Mouse (Mus musculus) CH12.LX (cell line): ENCODE data around the gene Robo1. TPM values are rescaled to one million over a fixed set of nuclear protein-coding genes. Genes with fewer than 3 reads are reported as not detected.

Experiments
- DNase-seq: peaks from one replicate; pipeline ENCODE4 v3.0.0-alpha.2; 2013; ENCODE audit errors: extremely low read depth
- H3K27ac ChIP-seq: 2 replicates; pipeline ENCODE4 v1.5.1; 2012; ENCODE audit warnings: low read depth, mild to moderate bottlenecking, control low read depth, moderate library complexity; ENCODE audit not compliant: insufficient read depth
- H3K27me3 ChIP-seq: replicated peaks from 2 replicates; pipeline ENCODE3; 2012; ENCODE audit warnings: inconsistent platforms
- H3K36me3 ChIP-seq, 2 experiments: replicated peaks in 1 of 2; 2 replicates each; pipeline versions ENCODE3 to v1.6.1; 2012; ENCODE audit warnings: inconsistent platforms in 1 of 2, low read length in 1 of 2, mild to moderate bottlenecking in 1 of 2, mixed read lengths in 1 of 2, moderate library complexity in 1 of 2; ENCODE audit not compliant: control insufficient read depth in 1 of 2, insufficient read depth in 1 of 2
- H3K4me1 ChIP-seq, 2 experiments: 2 replicates each; pipeline ENCODE4 v1.6.1; 2012; ENCODE audit warnings: inconsistent platforms in 1 of 2, moderate library complexity in 1 of 2; ENCODE audit not compliant: insufficient read depth in 2 of 2, control insufficient read depth in 1 of 2
- H3K4me2 ChIP-seq: 2 replicates; pipeline ENCODE4 v1.6.1; 2012; ENCODE audit warnings: low read depth, mild to moderate bottlenecking, control low read depth; ENCODE audit not compliant: poor library complexity, insufficient read depth, severe bottlenecking
- H3K4me3 ChIP-seq, 3 experiments: fragments of 150-350 bp in 1 of 3; sonication (generic) in 1 of 3; replicated peaks in 1 of 3; 2 replicates each; pipeline versions ENCODE3 to v1.5.1; 2011 to 2012; ENCODE audit warnings: low read depth in 2 of 3, low read length in 2 of 3, mild to moderate bottlenecking in 2 of 3, moderate library complexity in 2 of 3, control low read depth in 1 of 3, improper control_type of control experiment in 1 of 3, inconsistent platforms in 1 of 3, mixed read lengths in 1 of 3; ENCODE audit not compliant: poor library complexity in 1 of 3
- H3K79me2 ChIP-seq: replicated peaks from 2 replicates; pipeline ENCODE4 v1.6.1; 2012; ENCODE audit warnings: mild to moderate bottlenecking, moderate library complexity; ENCODE audit not compliant: control insufficient read depth, poor library complexity, insufficient read depth, severe bottlenecking; ENCODE audit errors: extremely low read depth
- H3K9ac ChIP-seq: 2 replicates; pipeline ENCODE4 v1.6.1; 2012; ENCODE audit warnings: low read depth, mild to moderate bottlenecking, control low read depth, moderate library complexity; ENCODE audit not compliant: insufficient read depth
- H3K9me3 ChIP-seq: replicated peaks from 2 replicates; pipeline ENCODE3; 2012; ENCODE audit warnings: low read length, inconsistent platforms, mixed read lengths
- CHD1 ChIP-seq: IDR thresholded peaks from 2 replicates; pipeline ENCODE4 v1.6.1; 2012; ENCODE audit warnings: low read depth, low read length, improper control_type of control experiment, inconsistent platforms
- E2F4 ChIP-seq: IDR thresholded peaks from 2 replicates; pipeline ENCODE4 v1.6.1; 2011; ENCODE audit warnings: low read depth, low read length, improper control_type of control experiment; ENCODE audit not compliant: insufficient replicate concordance
- ELF1 ChIP-seq: IDR thresholded peaks from 2 replicates; pipeline ENCODE4 v1.6.1; 2014; ENCODE audit warnings: low read depth, mild to moderate bottlenecking, inconsistent platforms, low read length, improper control_type of control experiment
- ETS1 ChIP-seq: conservative IDR thresholded peaks from 2 replicates; pipeline ENCODE4 v1.6.1; 2012; ENCODE audit warnings: low read depth, mild to moderate bottlenecking, inconsistent platforms, low read length, improper control_type of control experiment, moderate library complexity
- HCFC1 ChIP-seq: IDR thresholded peaks from 2 replicates; pipeline ENCODE4 v1.6.1; 2012; ENCODE audit warnings: low read depth, mild to moderate bottlenecking, inconsistent platforms, low read length, improper control_type of control experiment
- IRF4 ChIP-seq: IDR thresholded peaks from 2 replicates; pipeline ENCODE4 v1.6.1; 2014; ENCODE audit warnings: low read depth, mild to moderate bottlenecking, inconsistent platforms, low read length, improper control_type of control experiment
- MAFK ChIP-seq: IDR thresholded peaks from 2 replicates; pipeline ENCODE4 v1.6.1; 2011; ENCODE audit warnings: low read length, improper control_type of control experiment; ENCODE audit not compliant: insufficient replicate concordance
- MAX ChIP-seq: IDR thresholded peaks from 2 replicates; pipeline ENCODE4 v1.6.1; 2011; ENCODE audit warnings: low read length, improper control_type of control experiment
- MAZ ChIP-seq: IDR thresholded peaks from 2 replicates; pipeline ENCODE4 v1.6.1; 2012; ENCODE audit warnings: low read depth, mild to moderate bottlenecking, inconsistent platforms, low read length, improper control_type of control experiment, moderate library complexity
- MEF2A ChIP-seq: IDR thresholded peaks from 2 replicates; pipeline ENCODE4 v1.6.1; 2014; ENCODE audit warnings: low read depth, mild to moderate bottlenecking, inconsistent platforms, low read length, improper control_type of control experiment, borderline replicate concordance
- MXI1 ChIP-seq: IDR thresholded peaks from 2 replicates; pipeline ENCODE4 v1.6.1; 2011; ENCODE audit warnings: mild to moderate bottlenecking, low read depth, low read length, improper control_type of control experiment
- NELFE ChIP-seq: IDR thresholded peaks from 2 replicates; pipeline ENCODE4 v1.6.1; 2011; ENCODE audit warnings: low read depth, low read length, improper control_type of control experiment
- POLR2A ChIP-seq: IDR thresholded peaks from 2 replicates; pipeline ENCODE4 v1.6.1; 2011; ENCODE audit warnings: low read depth, mild to moderate bottlenecking, improper control_type of control experiment, low read length
- POLR2AphosphoS2 ChIP-seq: IDR thresholded peaks from 2 replicates; pipeline ENCODE4 v1.6.1; 2011; ENCODE audit warnings: low read depth, low read length, improper control_type of control experiment
- RCOR1 ChIP-seq: conservative IDR thresholded peaks from 2 replicates; pipeline ENCODE4 v1.6.1; 2012; ENCODE audit warnings: low read depth, mild to moderate bottlenecking, inconsistent platforms, low read length, improper control_type of control experiment
- SIN3A ChIP-seq: IDR thresholded peaks from 2 replicates; pipeline ENCODE4 v1.6.1; 2012; ENCODE audit warnings: low read length, improper control_type of control experiment, inconsistent platforms
- SMC3 ChIP-seq: IDR thresholded peaks from 2 replicates; pipeline ENCODE4 v1.6.1; 2011; ENCODE audit warnings: low read depth, low read length, improper control_type of control experiment
- TBP ChIP-seq: conservative IDR thresholded peaks from 2 replicates; pipeline ENCODE4 v1.6.1; 2011; ENCODE audit warnings: low read depth, low read length, improper control_type of control experiment
- TCF12 ChIP-seq: IDR thresholded peaks from 2 replicates; pipeline ENCODE4 v1.6.1; 2014; ENCODE audit warnings: low read depth, mild to moderate bottlenecking, inconsistent platforms, low read length, improper control_type of control experiment
- USF1 ChIP-seq: IDR thresholded peaks from 2 replicates; pipeline ENCODE4 v1.6.1; 2014; ENCODE audit warnings: low read depth, mild to moderate bottlenecking, inconsistent platforms, low read length, improper control_type of control experiment
- USF2 ChIP-seq: conservative IDR thresholded peaks from 2 replicates; pipeline ENCODE4 v1.6.1; 2011; ENCODE audit warnings: low read depth, low read length, improper control_type of control experiment
- ZC3H11A ChIP-seq: IDR thresholded peaks from 2 replicates; pipeline ENCODE4 v1.6.1; 2012; ENCODE audit warnings: low read depth, mild to moderate bottlenecking, inconsistent platforms, low read length, improper control_type of control experiment
- ZMIZ1 ChIP-seq: IDR thresholded peaks from 2 replicates; pipeline ENCODE4 v1.6.1; 2012; ENCODE audit warnings: low read depth, mild to moderate bottlenecking, inconsistent platforms, low read length, improper control_type of control experiment
- ZNF384 ChIP-seq: IDR thresholded peaks from 2 replicates; pipeline ENCODE4 v1.6.1; 2012; ENCODE audit warnings: low read depth, low read length, improper control_type of control experiment, inconsistent platforms
- dilution Hi-C: fragments of 300-500 bp; cut with MboI; formaldehyde crosslinking; loops from 2 replicates; pipeline ENCODE4 v1.14.3; 2020; ENCODE audit warnings: low sequenced_read_pairs; ENCODE audit not compliant: extremely low pct_unique_long_range_greater_than_20kb, extremely low pct_ligation_motif_present
- in situ Hi-C: fragments of 300-500 bp; cut with MboI; formaldehyde crosslinking; loops from 3 replicates; pipeline ENCODE4 v1.14.3; 2019; ENCODE audit warnings: low sequenced_read_pairs, low pct_ligation_motif_present, low pct_unique_long_range_greater_than_20kb, mixed read lengths
- polyA plus RNA-seq: library from polyadenylated mRNA; unstranded; fragments of >175 nt; gene quantifications from 2 replicates; pipeline ENCODE4 v1.2.1, GENCODE M21; 2012; ENCODE audit warnings: low read depth; ENCODE audit not compliant: insufficient read length
- total RNA-seq, 2 experiments: library from RNA; depleted of rRNA; stranded (reverse); fragments of 300-350 nt in 1 of 2; fragments of >200 nt in 1 of 2; gene quantifications; 2 replicates each; pipeline ENCODE4 v1.2.3; 2012 to 2014

The Robo1 gene
- total and polyA plus RNA-seq, 3 experiments, result not detected

DNA sequence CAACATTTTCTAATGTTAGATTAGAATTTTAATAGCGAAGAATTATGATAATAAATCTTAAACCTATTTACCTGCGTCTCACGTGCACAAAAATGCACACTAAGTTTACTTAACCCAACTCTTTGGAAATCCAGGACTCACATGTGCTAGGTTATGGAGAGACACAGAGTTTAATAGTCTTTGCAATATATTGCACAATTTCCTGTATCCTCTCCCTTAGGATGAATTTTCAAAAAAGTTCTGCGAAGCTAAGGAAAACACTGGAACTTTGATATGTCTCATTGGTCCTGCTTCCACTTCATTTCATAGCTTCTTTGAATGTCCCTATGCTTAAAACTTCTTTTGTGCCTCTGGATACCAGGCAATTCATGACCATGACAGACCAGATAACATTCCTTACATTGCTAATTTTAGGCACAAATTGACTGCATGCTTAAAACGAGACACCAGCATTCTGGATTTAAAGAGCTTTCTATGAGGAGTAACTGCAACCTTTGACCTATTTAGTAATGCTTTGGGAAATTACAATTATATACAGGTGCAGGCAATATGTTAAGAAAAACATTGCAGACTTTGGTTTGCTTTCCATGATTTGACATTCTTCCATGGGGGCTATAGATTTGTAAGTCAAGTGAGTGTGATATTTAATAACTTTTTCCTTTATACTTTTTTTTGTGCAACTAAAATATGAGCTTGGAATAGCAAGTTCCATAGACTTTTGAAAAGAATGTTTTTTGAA lies 111.4 kb downstream of the Robo1 start:
- TF ChIP-seq SMC3 (no peak), CHD1 (no peak), MAFK (no peak), ZMIZ1 (no peak), ETS1 (no peak), USF2 (no peak), USF1 (no peak), MXI1 (no peak), ELF1 (no peak), POLR2AphosphoS2 (no peak), MAX (no peak), SIN3A (no peak), TBP (no peak)
- TF ChIP-seq, all 38 proteins: peak for 0
- H3K4me2 ChIP-seq, result no peak overlapping the region

DNA sequence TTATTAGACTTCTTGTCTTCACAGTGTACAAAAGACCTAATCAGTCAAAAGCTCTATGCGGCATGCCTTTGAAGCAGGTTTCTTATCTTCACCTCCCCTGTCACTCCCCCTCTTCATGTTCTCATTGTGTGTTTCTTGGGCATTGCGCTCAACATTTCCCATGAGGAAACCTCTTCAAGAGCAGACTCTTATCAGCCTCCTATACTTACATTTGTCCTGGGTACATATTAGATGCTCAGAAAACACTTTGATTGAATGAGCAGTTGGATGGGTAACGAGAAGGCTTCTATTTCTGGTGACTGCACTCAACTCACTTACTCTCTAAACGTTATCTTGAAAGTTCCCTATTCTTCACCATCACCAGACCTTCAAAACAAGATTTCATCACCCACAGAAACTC lies 114.3 kb downstream of the Robo1 start:
- Histone ChIP-seq H3K9ac (no peak overlapping the region), H3K79me2 (no peaks in the 10 kb centered on the region), H3K4me1 (no peaks in the 10 kb centered on the region)
- no peak for TF ChIP-seq TCF12
- no peak for TF ChIP-seq MXI1
- TF ChIP-seq MAZ, result no peak
- TF ChIP-seq USF1, result no peak
- TF ChIP-seq ZC3H11A, result no peak
- no peak for TF ChIP-seq NELFE
- no peak for TF ChIP-seq MEF2A
- TF ChIP-seq POLR2A, result no peak
- no peak for TF ChIP-seq ZNF384
- no peak for TF ChIP-seq E2F4
- TF ChIP-seq IRF4, result no peak
- no peak for TF ChIP-seq HCFC1
- no peak for TF ChIP-seq RCOR1
- TF ChIP-seq, all 38 proteins: peak for 0
- in situ Hi-C loops (no loop called here), dilution Hi-C loops (no loop called here)
- no peak overlapping the region for H3K4me2 ChIP-seq
- no peak overlapping the region for H3K4me3 ChIP-seq
- no peaks in the 10 kb centered on the region for H3K36me3 ChIP-seq
- H3K27ac ChIP-seq, result no peak overlapping the region
- H3K27me3 ChIP-seq, result no peaks in the 10 kb centered on the region
- peaks cover 42% of the 10 kb centered on the region for H3K9me3 ChIP-seq
- no peak for DNase-seq

More for the DNA sequence above, 111.4 kb downstream of the Robo1 start:
- no peak for DNase-seq
- Histone ChIP-seq H3K9me3 (peaks cover 47% of the 10 kb centered on the region), H3K27ac (no peak overlapping the region), H3K4me1 (no peaks in the 10 kb centered on the region), H3K36me3 (no peaks in the 10 kb centered on the region), H3K79me2 (no peaks in the 10 kb centered on the region), H3K9ac (no peak overlapping the region), H3K27me3 (no peaks in the 10 kb centered on the region), H3K4me3 (no peak overlapping the region)
- in situ Hi-C loops (no loop called here), dilution Hi-C loops (no loop called here)
